Mouse (Mus musculus) thymus, adult 2 months (tissue): ENCODE measurements around the gene Lrrk1. TPM values are rescaled to one million over a fixed set of nuclear protein-coding genes. Genes with fewer than 3 reads are reported as not detected.
"Not testable (repeated sequence)": the region's sequence is repeated elsewhere in the genome, so short reads cannot be mapped to it uniquely, and the experiment has no call there.

Source experiments
- DNase-seq: peaks from one replicate; pipeline ENCODE4 v3.0.0; 2021
- H3K27ac ChIP-seq: fragments of 200-500 bp; 2 replicates; pipeline ENCODE4 v1.5.1; 2012; ENCODE audit warnings: low read length, control low read depth; ENCODE audit not compliant: control insufficient read depth, insufficient read depth
- H3K27me3 ChIP-seq: fragments of 200-500 bp; 2 replicates; pipeline ENCODE4 v1.6.1; 2012; ENCODE audit warnings: mild to moderate bottlenecking, low read length, moderate library complexity, mixed read lengths; ENCODE audit not compliant: control insufficient read depth, insufficient read depth
- H3K36me3 ChIP-seq: fragments of 200-500 bp; 2 replicates; pipeline ENCODE4 v1.6.1; 2012; ENCODE audit warnings: mild to moderate bottlenecking, low read length, moderate library complexity; ENCODE audit not compliant: control insufficient read depth, insufficient read depth
- H3K4me1 ChIP-seq: fragments of 200-500 bp; replicated peaks from 2 replicates; pipeline ENCODE4 v1.6.1; 2012; ENCODE audit warnings: low read length; ENCODE audit not compliant: control insufficient read depth, insufficient read depth
- H3K4me3 ChIP-seq: fragments of 200-500 bp; 2 replicates; pipeline ENCODE4 v1.5.1; 2012; ENCODE audit warnings: mild to moderate bottlenecking, low read length, control low read depth, moderate library complexity; ENCODE audit not compliant: control insufficient read depth, insufficient read depth
- CTCF ChIP-seq: fragments of 200-500 bp; IDR thresholded peaks from 2 replicates; pipeline ENCODE4 v1.5.1; 2012; ENCODE audit warnings: mild to moderate bottlenecking, control low read depth, low read length, moderate library complexity, borderline replicate concordance; ENCODE audit not compliant: control insufficient read depth, poor library complexity, insufficient read depth; ENCODE audit errors: extremely low read depth
- POLR2A ChIP-seq: fragments of 200-500 bp; IDR thresholded peaks from 2 replicates; pipeline ENCODE4 v1.6.1; 2012; ENCODE audit warnings: mild to moderate bottlenecking, low read length, control low read depth, moderate library complexity; ENCODE audit not compliant: control insufficient read depth, poor library complexity, insufficient read depth; ENCODE audit errors: extremely low read depth
- WGBS: fragments of 180-500 bp; shearing (Covaris S2); methylation state at CpG from one replicate; pipeline ENCODE4 v1.1.7; 2018; 5-methylcytosine and 5-hydroxymethylcytosine counted together
- polyA plus RNA-seq: library from polyadenylated mRNA; depleted of rRNA; stranded (reverse); fragments of >200 nt; gene quantifications from 2 replicates; pipeline ENCODE4 v1.2.3, GENCODE M21; 2012

Lrrk1 gene
- polyA plus RNA-seq, 1 experiment, result 29.9 TPM

DNA sequence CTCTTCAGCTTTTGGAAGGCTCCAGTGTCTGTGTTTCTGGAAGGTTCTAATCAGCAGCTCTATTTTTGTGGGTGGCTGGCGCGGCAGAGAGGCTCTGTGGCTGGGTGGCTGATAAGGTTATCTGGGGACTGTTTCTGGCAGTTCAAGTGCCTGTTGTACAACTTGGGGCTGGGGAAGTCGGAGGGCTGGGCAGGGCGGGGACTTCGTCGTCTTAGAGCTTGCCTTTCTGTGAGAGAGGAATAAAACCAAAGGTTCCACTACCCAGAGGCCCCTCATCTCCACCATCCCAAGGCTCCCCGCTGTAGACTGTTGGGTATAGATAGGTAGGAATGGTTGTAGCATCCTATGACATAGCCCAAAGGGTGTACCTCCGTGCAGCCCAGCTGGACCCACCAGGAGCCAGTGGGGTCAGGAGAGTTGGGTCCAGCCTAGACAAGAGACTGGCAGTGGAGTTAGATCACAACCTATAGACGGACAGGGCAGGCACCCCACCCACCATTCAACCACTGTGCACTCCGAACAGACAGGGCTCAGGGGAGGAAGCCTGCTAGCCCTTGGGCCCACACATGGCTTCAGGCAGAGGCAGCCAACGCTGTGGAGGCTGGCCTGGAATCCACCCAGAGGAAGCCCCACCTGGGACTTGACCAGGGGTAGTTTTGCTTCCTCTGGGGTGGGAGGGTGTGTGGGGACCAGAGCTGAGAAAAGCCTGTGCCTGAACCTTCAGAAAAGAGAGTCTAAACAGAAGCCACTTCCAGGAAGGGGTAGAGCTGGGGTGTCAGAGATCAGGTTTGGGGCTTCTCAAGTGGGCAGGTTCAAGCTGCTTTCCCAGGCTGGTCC is 191.3 kb downstream of the Lrrk1 start:
- H3K27me3 ChIP-seq, result no peaks in the 10 kb centered on the region
- TF ChIP-seq POLR2A (no peak), CTCF (no peak)
- whole genome bisulfite sequencing, result 16% methylated on average over 11 of the region's 11 CpGs
- no peak overlapping the region for H3K4me3 ChIP-seq
- DNase-seq, result peak; percentile 9
- H3K27ac ChIP-seq, result peak overlapping the region; percentile 32; the same call in 1 of the 2 replicates
- H3K36me3 ChIP-seq, result no peaks in the 10 kb centered on the region
- peaks cover 43% of the 10 kb centered on the region for H3K4me1 ChIP-seq

- Histone ChIP-seq H3K27me3 (no peaks in the 10 kb centered on the region), H3K27ac (no peak overlapping the region), H3K4me1 (peaks cover 40% of the 10 kb centered on the region), H3K36me3 (no peaks in the 10 kb centered on the region), H3K4me3 (no peak overlapping the region)
- TF ChIP-seq POLR2A, result no peak
- no peak for TF ChIP-seq CTCF
- WGBS, result 96% methylated on average over 1 of the region's 1 CpGs
- DNase-seq, result no peak
Measured at GRCm38 (mm10) chr7:66195881-66196280, 192.3 kb downstream of the Lrrk1 start.

DNA sequence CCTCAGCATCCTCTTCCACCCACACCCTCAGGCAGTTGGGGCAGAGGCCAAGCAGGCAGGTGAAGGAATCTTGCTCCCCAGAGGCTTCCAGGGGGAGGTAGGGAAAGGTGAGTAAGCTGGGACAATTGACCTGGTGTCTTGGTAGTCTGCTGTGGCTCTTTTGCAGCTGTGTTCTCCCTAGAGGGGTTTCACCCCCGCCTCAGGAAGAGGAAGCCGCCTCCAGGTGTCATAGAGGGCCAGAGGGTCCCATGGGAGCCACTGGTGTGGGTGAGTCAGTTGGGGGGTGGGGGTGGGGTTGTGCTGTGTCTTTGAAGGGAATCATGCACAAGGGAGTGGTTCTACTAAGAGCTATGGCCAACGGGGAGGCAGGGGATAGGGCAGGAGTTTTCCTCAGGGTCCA is 193.6 kb downstream of the Lrrk1 start:
- peak; percentile 10 for DNase-seq
- 12% methylated on average over 3 of the region's 3 CpGs for WGBS
- TF ChIP-seq POLR2A (no peak), CTCF (no peak)
- no peaks in the 10 kb centered on the region for H3K36me3 ChIP-seq
- H3K27me3 ChIP-seq, result no peaks in the 10 kb centered on the region
- no peak overlapping the region for H3K27ac ChIP-seq
- peaks cover 38% of the 10 kb centered on the region for H3K4me1 ChIP-seq
- H3K4me3 ChIP-seq, result no peak overlapping the region

- WGBS, result 94% methylated on average over 10 of the region's 10 CpGs
- peaks cover 23% of the 10 kb centered on the region for H3K4me1 ChIP-seq
- H3K36me3 ChIP-seq, H3K27ac ChIP-seq, H3K27me3 ChIP-seq, H3K4me3 ChIP-seq: not testable (repeated sequence)
- DNase-seq, result peak; percentile 16
Measured at GRCm38 (mm10) chr7:66190385-66190784, 197.8 kb downstream of the Lrrk1 start.

DNA sequence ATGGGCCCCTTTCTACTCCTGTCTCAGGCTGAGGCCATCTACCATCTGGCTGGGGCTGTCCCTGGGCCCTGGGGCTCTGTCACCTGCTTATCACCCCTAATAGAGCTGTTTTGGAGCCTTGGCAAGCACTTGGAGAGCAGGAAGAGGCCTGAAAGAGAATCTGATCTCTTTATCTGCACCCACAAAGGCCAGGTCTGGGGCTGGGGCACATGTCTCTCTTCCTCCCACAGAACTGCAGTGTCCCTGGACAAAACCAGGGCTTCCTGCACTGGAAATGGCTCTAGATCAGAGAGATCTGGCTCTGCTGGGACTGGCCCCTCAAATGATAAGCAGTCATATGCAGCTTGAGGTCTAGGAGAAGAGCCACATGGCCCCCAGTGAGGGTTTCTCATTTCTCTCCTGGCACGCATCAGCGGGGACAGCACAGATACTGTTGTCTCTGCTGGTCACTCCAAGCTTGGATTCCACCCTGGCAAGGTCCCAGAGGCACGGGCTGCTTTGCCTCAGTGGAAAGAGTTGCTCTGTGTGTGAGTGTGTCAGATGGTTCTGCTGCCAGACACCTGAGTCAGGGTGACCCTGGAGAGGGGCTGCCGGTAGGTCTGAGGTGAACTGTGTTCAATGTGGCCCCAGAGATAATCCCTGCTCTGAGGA is 200.4 kb downstream of the Lrrk1 start:
- WGBS, result 77% methylated on average over 4 of the region's 4 CpGs
- H3K4me3 ChIP-seq, result no peak overlapping the region
- no peak for DNase-seq

GRCm38 (mm10) chr7:66185370-66185769 is 202.8 kb downstream of the Lrrk1 start:
- Histone ChIP-seq H3K4me3 (no peak overlapping the region), H3K36me3 (no peaks in the 10 kb centered on the region), H3K27me3 (no peaks in the 10 kb centered on the region), H3K4me1 (peaks cover 22% of the 10 kb centered on the region), H3K27ac (no peak overlapping the region)
- DNase-seq, result no peak
- WGBS, result 91% methylated on average over 5 of the region's 5 CpGs
- TF ChIP-seq POLR2A, result no peak
- no peak for TF ChIP-seq CTCF

More for the DNA sequence above, 200.4 kb downstream of the Lrrk1 start:
- Histone ChIP-seq H3K4me1 (peaks cover 13% of the 10 kb centered on the region), H3K27me3 (no peaks in the 10 kb centered on the region), H3K27ac (no peak overlapping the region), H3K36me3 (no peaks in the 10 kb centered on the region)
- no peak for TF ChIP-seq CTCF
- TF ChIP-seq POLR2A, result no peak
